Mouse (Mus musculus) lung, postnatal 10 days (tissue): Measurements from ENCODE around the gene Mc1r.

Source experiments
- DNase-seq: peaks from one replicate; pipeline ENCODE4 v3.0.0; 2021

The Mc1r gene

GRCm38 (mm10) chr8:123406786-123407185 is at the start of gene Mc1r:
TSS of gene Mc1r (plus strand) at chr8:123407107.
- DNase-seq: peak; percentile 75

GRCm38 (mm10) chr8:123361082-123361739 is 45.7 kb upstream of the Mc1r start:
- peak; percentile 82 for DNase-seq

GRCm38 (mm10) chr8:123373403-123374238 is 33.3 kb upstream of the Mc1r start, which contains the start of gene Tcf25:
TSS of gene Tcf25 (plus strand) at chr8:123373753.
- peak; percentile 98 for DNase-seq

GRCm38 (mm10) chr8:123374239-123374578 is 32.7 kb upstream of the Mc1r start:
- peak; percentile 97 for DNase-seq

GRCm38 (mm10) chr8:123375701-123376100 is 31.2 kb upstream of the Mc1r start:
- DNase-seq: no peak

- no peak for DNase-seq
These were observed 30.8 kb upstream of the Mc1r start for GRCm38 (mm10) chr8:123376106-123376505.

- no peak for DNase-seq
These were observed 25.2 kb upstream of the Mc1r start for GRCm38 (mm10) chr8:123381711-123382110.

GRCm38 (mm10) chr8:123382516-123382915 is 24.4 kb upstream of the Mc1r start:
- no peak for DNase-seq

GRCm38 (mm10) chr8:123384883-123385540 is 21.9 kb upstream of the Mc1r start:
- DNase-seq: peak; percentile 50

- no peak for DNase-seq
These were observed 19.9 kb upstream of the Mc1r start for GRCm38 (mm10) chr8:123387041-123387440.

- DNase-seq: no peak
These were observed 19.1 kb upstream of the Mc1r start for GRCm38 (mm10) chr8:123387801-123388200.

GRCm38 (mm10) chr8:123389026-123389425 is 17.9 kb upstream of the Mc1r start:
- DNase-seq: no peak

- no peak for DNase-seq
These were observed 8.6 kb upstream of the Mc1r start for GRCm38 (mm10) chr8:123398308-123398707.

- DNase-seq: no peak
These were observed 5.0 kb upstream of the Mc1r start for GRCm38 (mm10) chr8:123401936-123402335.

- DNase-seq: no peak
These were observed 4.1 kb upstream of the Mc1r start for GRCm38 (mm10) chr8:123402730-123403326.

- DNase-seq: no peak
These were observed 2.4 kb upstream of the Mc1r start for GRCm38 (mm10) chr8:123404521-123404920.

- no peak for DNase-seq
These were observed 705 bp downstream of the Mc1r start for GRCm38 (mm10) chr8:123407612-123408011.

- DNase-seq: no peak
These were observed 2.0 kb downstream of the Mc1r start for GRCm38 (mm10) chr8:123408586-123409544.

GRCm38 (mm10) chr8:123410049-123410587 is 3.2 kb downstream of the Mc1r start:
- peak; percentile 36 for DNase-seq

GRCm38 (mm10) chr8:123410788-123411187 is 3.9 kb downstream of the Mc1r start:
- no peak for DNase-seq

GRCm38 (mm10) chr8:123411246-123411645 is 4.3 kb downstream of the Mc1r start, which contains the start of gene Tubb3:
TSS of gene Tubb3 (plus strand) at chr8:123411424.
- no peak for DNase-seq
